Mouse (Mus musculus) forebrain, embryonic 14.5 days (tissue): ENCODE results near the gene Gm20518. TPM values are rescaled to one million over a fixed set of nuclear protein-coding genes. Genes with fewer than 3 reads are reported as not detected.
A peak's percentile ranks its signal among the peaks of the same experiment; 100 is the strongest.

Experiments
- ATAC-seq: fragments of 200-750 bp; cut with Nextera tagmentation; 2 replicates; pipeline ENCODE4 v1.8.0; 2017; ENCODE audit warnings: mild to moderate bottlenecking, moderate library complexity
- DNase-seq: peaks from one replicate; pipeline ENCODE4 v3.0.0-alpha.2; 2015; ENCODE audit warnings: low spot score
- H3K27ac ChIP-seq: fragments of 300-500 bp; sonication (generic); 2 replicates; pipeline ENCODE4 v1.5.1; 2014; ENCODE audit warnings: low read depth, mild to moderate bottlenecking, control low read depth, low read length, moderate library complexity
- H3K27me3 ChIP-seq: fragments of 300-500 bp; sonication (generic); replicated peaks from 2 replicates; pipeline ENCODE4 v1.6.1; 2014; ENCODE audit warnings: low read length, control low read depth, mixed read lengths; ENCODE audit not compliant: control insufficient read depth, insufficient read depth
- H3K36me3 ChIP-seq: fragments of 300-500 bp; sonication (generic); 2 replicates; pipeline ENCODE4 v1.6.1; 2014; ENCODE audit warnings: low read length, control low read depth; ENCODE audit not compliant: control insufficient read depth, insufficient read depth
- H3K4me1 ChIP-seq: fragments of 300-500 bp; sonication (generic); 2 replicates; pipeline ENCODE4 v1.6.1; 2014; ENCODE audit warnings: antibody characterized with exemption, low read length, control low read depth; ENCODE audit not compliant: control insufficient read depth, insufficient read depth
- H3K4me2 ChIP-seq: fragments of 300-500 bp; sonication (generic); 2 replicates; pipeline ENCODE4 v1.6.1; 2014; ENCODE audit warnings: mild to moderate bottlenecking, control low read depth, low read length
- H3K4me3 ChIP-seq: fragments of 300-500 bp; sonication (generic); 2 replicates; pipeline ENCODE4 v1.5.1; 2014; ENCODE audit warnings: low read depth, low read length, control low read depth
- H3K9ac ChIP-seq: fragments of 300-500 bp; sonication (generic); 2 replicates; pipeline ENCODE4 v1.6.1; 2014; ENCODE audit warnings: mild to moderate bottlenecking, low read length, control low read depth, moderate library complexity
- H3K9me3 ChIP-seq: fragments of 300-500 bp; sonication (generic); replicated peaks from 2 replicates; pipeline ENCODE4 v1.6.1; 2016; ENCODE audit warnings: low read length, control low read depth, mixed read lengths; ENCODE audit not compliant: control insufficient read depth
- WGBS: fragments of 180-500 bp; shearing (Covaris S2); extraction: QIAGEN DNeasy Blood & Tissue Kit; methylation state at CpG from one replicate; pipeline ENCODE4 v1.1.7; 2014; 5-methylcytosine and 5-hydroxymethylcytosine counted together
- polyA plus RNA-seq: library from polyadenylated mRNA; unstranded; fragments of >200 nt; fragmentation: Nextera tagmentation; extraction: Ambion mirVana; gene quantifications from 2 replicates; pipeline ENCODE4 v1.2.1, GENCODE M21; 2014

The Gm20518 gene
- polyA plus RNA-seq, 1 experiment from 2014 or later: 0.38 TPM

DNA sequence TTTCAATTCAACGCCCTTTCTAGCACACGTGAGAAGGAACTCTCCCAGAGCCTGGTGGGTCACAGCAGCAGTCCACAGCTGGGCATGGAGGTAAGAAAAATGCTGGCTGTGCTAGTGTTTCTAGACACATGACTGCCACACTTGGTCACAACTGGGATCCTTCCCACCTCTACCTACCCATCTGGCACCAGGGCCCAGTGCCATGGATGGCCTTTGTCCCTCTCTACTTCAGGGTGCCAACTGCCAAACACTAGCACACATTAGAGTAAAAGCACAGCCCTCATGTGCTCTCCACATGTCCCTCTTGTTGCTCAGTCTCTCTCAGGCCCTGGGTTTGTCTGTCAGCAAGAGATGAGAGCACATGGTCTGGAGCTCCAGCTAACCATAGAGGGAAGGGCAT lies 38.2 kb upstream of the Gm20518 start:
- DNase-seq (no peak), ATAC-seq (no peak)
- WGBS: 70% methylated on average over 2 of the region's 2 CpGs
- Histone ChIP-seq H3K27ac (no peak overlapping the region), H3K36me3 (peaks cover 18% of the 10 kb centered on the region), H3K4me3 (no peak overlapping the region), H3K9ac (no peak overlapping the region), H3K4me1 (peaks cover 7% of the 10 kb centered on the region), H3K4me2 (no peak overlapping the region), H3K9me3 (no peaks in the 10 kb centered on the region), H3K27me3 (no peaks in the 10 kb centered on the region)

DNA sequence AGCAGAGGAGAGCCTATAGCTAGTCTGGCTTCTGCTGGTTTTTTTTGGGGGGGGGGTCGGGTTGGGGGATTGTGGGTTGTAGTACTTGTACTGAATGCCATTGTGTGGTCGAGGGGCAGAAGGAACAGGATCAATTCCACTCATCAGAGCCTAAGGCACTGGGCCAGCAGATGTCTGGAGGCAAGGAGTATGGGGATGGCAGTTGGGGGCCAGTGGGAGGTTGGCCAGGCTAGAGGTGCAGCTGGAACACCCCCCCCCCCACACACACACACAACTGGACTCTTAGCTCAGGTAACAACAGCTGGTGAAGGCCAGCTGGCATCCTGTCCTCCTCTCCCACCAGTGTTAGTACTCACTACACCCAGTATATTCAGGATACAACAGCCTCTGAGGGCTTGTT lies 37.7 kb upstream of the Gm20518 start:
- Histone ChIP-seq H3K9me3 (no peaks in the 10 kb centered on the region), H3K9ac (no peak overlapping the region), H3K4me3 (no peak overlapping the region), H3K36me3 (peaks cover 20% of the 10 kb centered on the region), H3K27me3 (no peaks in the 10 kb centered on the region), H3K4me1 (peaks cover 7% of the 10 kb centered on the region), H3K27ac (no peak overlapping the region), H3K4me2 (peak overlapping the region; percentile 92; the same call in 1 of the 2 replicates)
- WGBS: 8% methylated on average over 2 of the region's 2 CpGs
- DNase-seq (no peak), ATAC-seq (no peak)

DNA sequence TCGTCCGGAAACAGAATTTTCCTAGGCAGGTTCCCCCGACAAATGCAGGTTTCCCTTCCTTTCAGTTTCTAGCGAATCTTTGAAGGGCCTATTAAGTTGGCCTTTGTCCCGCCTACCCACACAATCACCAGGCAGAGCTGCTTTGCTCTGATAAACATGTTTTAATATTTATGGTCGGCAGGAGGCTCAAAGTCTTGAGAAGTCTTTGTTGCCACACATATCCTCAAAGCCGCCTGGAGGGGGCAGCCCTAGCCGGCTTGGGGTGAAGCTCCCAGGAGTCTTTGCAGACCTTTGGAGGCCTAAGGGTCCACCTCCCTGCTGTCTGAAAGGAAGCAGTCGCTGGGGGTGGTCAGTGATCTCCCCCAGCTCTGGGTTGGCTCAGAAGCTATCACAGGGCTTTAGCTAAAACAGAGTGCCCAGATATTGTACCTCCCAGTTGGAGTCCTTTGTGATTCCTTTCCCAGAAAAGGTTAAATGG lies 37.2 kb upstream of the Gm20518 start:
- Histone ChIP-seq H3K27me3 (no peaks in the 10 kb centered on the region), H3K4me3 (peak overlapping the region; percentile 83), H3K4me2 (peak overlapping the region; percentile 92), H3K27ac (peak overlapping the region; percentile 82), H3K36me3 (peaks cover 20% of the 10 kb centered on the region), H3K9me3 (no peaks in the 10 kb centered on the region), H3K4me1 (peaks cover 7% of the 10 kb centered on the region), H3K9ac (peak overlapping the region; percentile 84)
- WGBS: 1% methylated on average over 9 of the region's 9 CpGs
- DNase-seq (peak; percentile 88), ATAC-seq (peak; percentile 44)

DNA sequence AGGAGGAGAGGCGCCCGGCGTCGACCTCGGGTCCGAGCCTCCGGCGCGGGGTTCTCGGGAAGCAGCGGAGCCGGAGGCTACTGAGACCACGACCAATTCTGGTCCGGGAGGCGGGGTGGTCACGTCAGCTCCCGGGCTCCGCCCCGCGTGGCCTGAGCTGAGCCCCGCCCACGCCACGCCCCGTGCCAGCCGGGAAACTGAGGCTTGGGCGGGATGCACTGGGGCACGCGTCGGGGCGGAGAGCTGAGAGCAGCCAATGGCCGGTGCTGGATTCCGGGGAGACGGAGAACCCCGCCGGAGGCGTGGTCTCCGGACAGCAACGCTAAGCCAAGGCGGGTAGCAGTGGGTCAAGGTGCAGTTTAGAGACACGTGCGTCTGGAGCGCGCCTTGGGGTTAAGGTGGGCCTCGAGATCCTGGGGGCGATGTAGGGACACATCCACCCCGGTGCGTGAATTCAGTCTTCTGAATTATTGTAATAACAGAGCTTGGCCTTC lies 36.7 kb upstream of the Gm20518 start, which contains the start of gene Slc25a1:
Gene Slc25a1 (minus strand): TSS at position 133 of the 494 bp plus-strand sequence.
- Histone ChIP-seq H3K4me3 (peak within 1 kb of the TSS; percentile 83), H3K9me3 (no peaks in the 10 kb centered on the region), H3K27ac (peak within 1 kb of the TSS; percentile 82), H3K9ac (peak within 1 kb of the TSS; percentile 84), H3K36me3 (peaks cover 20% of the 10 kb centered on the region), H3K27me3 (no peaks in the 10 kb centered on the region), H3K4me2 (peak within 1 kb of the TSS; percentile 92), H3K4me1 (peaks cover 7% of the 10 kb centered on the region)
- WGBS: under 1% methylated on average over 37 of the region's 47 CpGs
- DNase-seq (peak; percentile 77), ATAC-seq (peak; percentile 88)

DNA sequence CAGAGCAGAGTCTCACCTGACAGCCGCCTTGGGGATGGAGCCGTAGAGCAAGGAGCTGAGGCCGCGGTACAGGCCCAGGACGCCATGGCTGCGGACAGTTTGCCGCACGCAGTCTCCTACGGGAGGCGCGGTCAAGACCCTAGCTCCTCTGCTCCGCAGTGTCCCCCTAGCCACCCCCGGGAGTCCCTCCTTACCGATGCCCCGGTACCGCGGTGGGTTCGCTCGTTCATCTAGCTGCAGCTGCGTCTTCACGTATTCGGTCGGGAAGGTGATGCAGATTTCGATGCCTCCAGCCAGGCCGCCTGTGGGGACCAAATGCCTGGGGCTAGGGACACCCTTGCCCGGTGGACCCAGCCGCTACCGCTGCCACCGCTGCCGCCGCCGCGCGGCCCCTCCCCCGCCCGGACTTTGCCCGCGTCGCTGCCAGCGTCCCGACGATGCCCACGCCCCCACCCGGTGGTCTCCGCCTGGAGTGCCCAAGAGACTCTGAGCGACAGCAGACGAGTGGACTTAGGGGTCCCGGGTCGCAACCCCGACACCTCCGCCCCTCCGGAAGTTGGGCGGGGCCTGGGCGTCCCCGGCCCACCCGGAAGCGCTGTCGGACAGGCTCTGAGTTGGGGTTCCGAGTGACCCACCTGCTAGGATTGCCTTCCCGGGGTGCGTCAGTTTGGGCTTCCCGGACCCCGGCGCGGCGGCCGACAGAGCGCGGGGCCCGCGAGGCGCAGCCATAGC lies 36.0 kb upstream of the Gm20518 start:
- H3K4me3 ChIP-seq: peak overlapping the region; percentile 83
- peak overlapping the region; percentile 82 for H3K27ac ChIP-seq
- WGBS: under 1% methylated on average over 67 of the region's 72 CpGs
- H3K9ac ChIP-seq: peak overlapping the region; percentile 84
- peaks cover 20% of the 10 kb centered on the region for H3K36me3 ChIP-seq
- DNase-seq (peak; percentile 37), ATAC-seq (peak; percentile 52)
- no peaks in the 10 kb centered on the region for H3K9me3 ChIP-seq
- H3K4me1 ChIP-seq: peaks cover 9% of the 10 kb centered on the region
- peak overlapping the region; percentile 92 for H3K4me2 ChIP-seq
- no peaks in the 10 kb centered on the region for H3K27me3 ChIP-seq

DNA sequence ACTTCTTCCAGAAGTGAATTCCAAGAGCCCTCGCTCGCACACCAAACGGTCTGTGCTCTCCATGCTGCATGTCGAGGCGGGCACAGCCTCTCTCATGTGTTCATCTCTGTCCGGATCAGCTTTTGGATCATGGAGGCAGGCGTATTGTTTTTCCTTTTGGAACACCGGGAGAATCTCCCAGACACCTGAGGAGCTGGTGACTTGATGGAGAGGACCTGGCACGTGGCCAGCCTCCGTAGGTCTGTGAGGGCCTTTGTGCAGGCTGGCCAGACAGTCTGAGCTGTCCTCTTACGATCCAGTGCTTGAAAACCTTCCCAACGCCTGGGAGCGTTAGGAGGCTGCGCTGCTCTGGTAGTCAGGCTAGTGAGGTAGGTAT lies 30.7 kb upstream of the Gm20518 start:
- no peaks in the 10 kb centered on the region for H3K9me3 ChIP-seq
- DNase-seq: no peak
- ATAC-seq: peak; percentile 9; the same call in 1 of the 2 replicates
- H3K4me1 ChIP-seq: peaks cover 16% of the 10 kb centered on the region
- peaks cover 12% of the 10 kb centered on the region; the same call in 1 of the 2 replicates for H3K27me3 ChIP-seq
- under 1% methylated on average over 14 of the region's 14 CpGs for WGBS
- H3K4me3 ChIP-seq: peak overlapping the region; percentile 49
- peaks cover 20% of the 10 kb centered on the region for H3K36me3 ChIP-seq
- peak overlapping the region; percentile 86 for H3K4me2 ChIP-seq
- H3K9ac ChIP-seq: peak overlapping the region; percentile 68
- peak overlapping the region; percentile 34 for H3K27ac ChIP-seq

DNA sequence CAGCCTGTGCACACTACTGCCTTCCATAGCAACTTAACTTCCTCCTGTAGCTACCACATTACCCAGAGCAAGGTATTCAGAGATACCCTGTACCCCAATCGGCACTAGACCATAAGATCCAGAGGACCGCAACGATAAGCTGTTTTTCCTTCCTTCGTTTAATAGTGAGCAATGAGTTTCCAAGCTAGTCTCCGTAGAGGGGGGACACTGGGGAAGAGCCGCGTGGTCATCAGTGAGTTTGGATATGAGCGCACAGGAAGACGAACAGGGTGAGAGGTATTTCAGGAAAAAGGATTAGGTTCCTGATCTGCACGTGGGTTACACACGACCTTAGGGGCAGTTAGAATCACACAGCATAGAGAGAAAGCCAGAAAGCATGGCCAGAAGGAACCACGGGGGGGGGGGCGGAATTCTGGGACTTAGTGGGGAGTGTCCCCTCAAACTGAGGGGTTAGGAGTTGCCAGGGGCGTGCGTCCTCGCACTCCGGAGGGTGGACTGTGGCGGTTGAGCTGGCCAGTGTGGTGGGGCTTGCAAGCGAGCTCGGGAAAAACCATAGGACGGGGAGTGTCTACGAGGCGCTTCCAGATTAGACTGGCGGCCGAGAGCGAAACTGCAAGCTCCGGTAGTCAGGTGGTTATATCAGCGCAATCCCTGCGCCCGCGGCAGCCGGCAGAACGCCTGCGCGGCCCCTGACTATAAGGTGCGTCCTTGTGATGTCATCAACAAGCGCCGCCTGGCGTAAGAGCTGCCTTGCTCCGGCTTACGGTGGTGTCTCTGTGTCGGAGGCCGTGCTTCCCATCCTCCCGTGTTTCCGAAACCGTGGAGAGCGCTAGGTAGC lies 30.1 kb upstream of the Gm20518 start:
- H3K27ac ChIP-seq: peak overlapping the region; percentile 89

DNA sequence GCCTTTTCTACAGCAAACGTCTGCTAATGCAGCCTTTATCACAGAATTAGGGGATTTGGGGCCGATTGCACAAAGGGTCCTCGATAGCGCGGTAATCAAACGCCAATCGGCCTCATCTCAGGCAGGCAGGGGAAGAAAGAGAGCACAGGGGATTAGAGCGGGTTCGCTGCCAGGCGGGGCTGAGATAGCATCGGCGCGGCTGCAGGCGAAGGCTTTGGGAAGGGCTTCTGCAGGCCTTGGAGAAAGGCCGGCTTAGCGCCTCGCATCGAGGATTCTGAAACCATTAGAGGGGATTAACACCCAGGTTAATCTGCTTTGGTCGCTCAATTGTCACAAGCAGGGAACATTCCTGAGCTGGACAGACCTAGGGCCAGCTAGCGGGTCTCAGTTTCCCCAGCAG lies 29.1 kb upstream of the Gm20518 start:
- no peak for DNase-seq
- Histone ChIP-seq H3K4me2 (peak overlapping the region; percentile 86; the same call in 1 of the 2 replicates), H3K27ac (no peak overlapping the region), H3K9me3 (no peaks in the 10 kb centered on the region), H3K9ac (peak overlapping the region; percentile 68), H3K4me1 (peaks cover 10% of the 10 kb centered on the region), H3K4me3 (no peak overlapping the region), H3K27me3 (peaks cover 27% of the 10 kb centered on the region), H3K36me3 (peaks cover 11% of the 10 kb centered on the region)
- 5% methylated on average over 20 of the region's 20 CpGs for WGBS
- ATAC-seq: no peak

More for the DNA sequence above, 30.1 kb upstream of the Gm20518 start:
- Histone ChIP-seq H3K4me3 (peak overlapping the region; percentile 49), H3K36me3 (peaks cover 20% of the 10 kb centered on the region), H3K4me2 (peak overlapping the region; percentile 86), H3K9ac (peak overlapping the region; percentile 68), H3K4me1 (peaks cover 10% of the 10 kb centered on the region), H3K27me3 (peaks cover 17% of the 10 kb centered on the region), H3K9me3 (no peaks in the 10 kb centered on the region)
- ATAC-seq: peak; percentile 97
- peak; percentile 99 for DNase-seq
- WGBS: 2% methylated on average over 46 of the region's 47 CpGs
